Mouse (Mus musculus): ENCODE measurements around the gene Stx5a. TPM values are rescaled to one million over a fixed set of nuclear protein-coding genes. Genes with fewer than 3 reads are reported as not detected.

Stx5a gene
- polyA plus RNA-seq, 1 experiment: 32.9 TPM

- Histone ChIP-seq H3K79me2 (ENCODE audit: control insufficient read depth, insufficient read depth) (peaks cover 45% of the 10 kb centered on the region), H3K27me3 (ENCODE audit: control insufficient read depth, insufficient read depth, insufficient read length) (no peaks in the 10 kb centered on the region), H3K36me3 (ENCODE audit: control insufficient read depth, insufficient read depth) (peaks cover 82% of the 10 kb centered on the region), H3K4me3 (ENCODE audit: insufficient read depth, poor library complexity, severe bottlenecking) (peak overlapping the region; percentile 95), H3K79me3 (ENCODE audit: low read depth) (peaks cover 27% of the 10 kb centered on the region), H3ac (ENCODE audit: control insufficient read depth, insufficient read length, low read depth) (peak overlapping the region; percentile 61)
- TF ChIP-seq MYOD1 (IDR thresholded peaks at IDR 0.05; ENCODE audit: control insufficient read depth, insufficient read length, low read depth) (no peak), MAX (IDR thresholded peaks at IDR 0.05) (no peak), MYOG (IDR thresholded peaks at IDR 0.05; ENCODE audit: control insufficient read depth, extremely low read depth, insufficient read length) (no peak), CTCF (IDR thresholded peaks at IDR 0.05; ENCODE audit: control insufficient read depth, insufficient read depth, insufficient read length) (no peak), CEBPB (IDR thresholded peaks at IDR 0.05; ENCODE audit: low read depth) (no peak)
Observed at GRCm38 (mm10) chr19:8742176-8742575, 963 bp downstream of the Stx5a start.

- Histone ChIP-seq H3K79me3 (ENCODE audit: low read depth) (peaks cover 16% of the 10 kb centered on the region), H3K27me3 (ENCODE audit: control insufficient read depth, insufficient read depth, insufficient read length) (no peaks in the 10 kb centered on the region), H3K79me2 (ENCODE audit: control insufficient read depth, insufficient read depth) (peaks cover 27% of the 10 kb centered on the region), H3K4me3 (ENCODE audit: insufficient read depth, poor library complexity, severe bottlenecking) (no peak overlapping the region), H3ac (ENCODE audit: control insufficient read depth, insufficient read length, low read depth) (no peak overlapping the region), H3K36me3 (ENCODE audit: control insufficient read depth, insufficient read depth) (peaks cover 79% of the 10 kb centered on the region)
- TF ChIP-seq MYOD1 (IDR thresholded peaks at IDR 0.05; ENCODE audit: control insufficient read depth, insufficient read length, low read depth) (no peak), MYOG (IDR thresholded peaks at IDR 0.05; ENCODE audit: control insufficient read depth, extremely low read depth, insufficient read length) (no peak), MAX (IDR thresholded peaks at IDR 0.05) (no peak), CTCF (IDR thresholded peaks at IDR 0.05; ENCODE audit: control insufficient read depth, insufficient read depth, insufficient read length) (no peak), USF1 (IDR thresholded peaks at IDR 0.05; ENCODE audit: low read depth) (no peak), FOSL1 (IDR thresholded peaks at IDR 0.05; ENCODE audit: insufficient read depth, low read length, poor library complexity, severe bottlenecking) (no peak), CEBPB (IDR thresholded peaks at IDR 0.05; ENCODE audit: low read depth) (no peak)
Observed at GRCm38 (mm10) chr19:8745382-8745781, 4.2 kb downstream of the Stx5a start.

- TF ChIP-seq MAX (IDR thresholded peaks at IDR 0.05) (no peak), CTCF (IDR thresholded peaks at IDR 0.05; ENCODE audit: control insufficient read depth, insufficient read depth, insufficient read length) (no peak), USF1 (IDR thresholded peaks at IDR 0.05; ENCODE audit: low read depth) (no peak), MYOG (IDR thresholded peaks at IDR 0.05; ENCODE audit: control insufficient read depth, extremely low read depth, insufficient read length) (no peak), MYOD1 (IDR thresholded peaks at IDR 0.05; ENCODE audit: control insufficient read depth, insufficient read length, low read depth) (no peak), CEBPB (IDR thresholded peaks at IDR 0.05; ENCODE audit: low read depth) (no peak), FOSL1 (IDR thresholded peaks at IDR 0.05; ENCODE audit: insufficient read depth, low read length, poor library complexity, severe bottlenecking) (no peak)
- Histone ChIP-seq H3K27me3 (ENCODE audit: control insufficient read depth, insufficient read depth, insufficient read length) (no peaks in the 10 kb centered on the region), H3K79me3 (ENCODE audit: low read depth) (peaks cover 9% of the 10 kb centered on the region), H3K4me3 (ENCODE audit: insufficient read depth, poor library complexity, severe bottlenecking) (no peak overlapping the region), H3K79me2 (ENCODE audit: control insufficient read depth, insufficient read depth) (peaks cover 19% of the 10 kb centered on the region), H3K36me3 (ENCODE audit: control insufficient read depth, insufficient read depth) (peaks cover 92% of the 10 kb centered on the region), H3ac (ENCODE audit: control insufficient read depth, insufficient read length, low read depth) (no peak overlapping the region)
Observed at GRCm38 (mm10) chr19:8747368-8747767, 6.2 kb downstream of the Stx5a start.

- H3K79me3 ChIP-seq (ENCODE audit: low read depth): peaks cover 34% of the 10 kb centered on the region
- H3K4me3 ChIP-seq (ENCODE audit: insufficient read depth, poor library complexity, severe bottlenecking): no peak overlapping the region
- peaks cover 51% of the 10 kb centered on the region for H3K79me2 ChIP-seq (ENCODE audit: control insufficient read depth, insufficient read depth)
- no peaks in the 10 kb centered on the region for H3K27me3 ChIP-seq (ENCODE audit: control insufficient read depth, insufficient read depth, insufficient read length)
- peaks cover 43% of the 10 kb centered on the region for H3K36me3 ChIP-seq (ENCODE audit: control insufficient read depth, insufficient read depth)
- no peak for TF ChIP-seq USF1 (IDR thresholded peaks at IDR 0.05; ENCODE audit: low read depth)
- no peak for TF ChIP-seq MAX (IDR thresholded peaks at IDR 0.05)
- TF ChIP-seq CEBPB (IDR thresholded peaks at IDR 0.05; ENCODE audit: low read depth): no peak
- no peak for TF ChIP-seq FOSL1 (IDR thresholded peaks at IDR 0.05; ENCODE audit: insufficient read depth, low read length, poor library complexity, severe bottlenecking)
- TF ChIP-seq CTCF (IDR thresholded peaks at IDR 0.05; ENCODE audit: control insufficient read depth, insufficient read depth, insufficient read length): no peak
- no peak for TF ChIP-seq MYOD1 (IDR thresholded peaks at IDR 0.05; ENCODE audit: control insufficient read depth, insufficient read length, low read depth)
- TF ChIP-seq MYOG (IDR thresholded peaks at IDR 0.05; ENCODE audit: control insufficient read depth, extremely low read depth, insufficient read length): no peak
- no peak overlapping the region for H3ac ChIP-seq (ENCODE audit: control insufficient read depth, insufficient read length, low read depth)
Observed at GRCm38 (mm10) chr19:8755652-8756051, 14.4 kb downstream of the Stx5a start.

GRCm38 (mm10) chr19:8756635-8757387 lies 15.6 kb downstream of the Stx5a start, which contains the start of gene Nxf1:
Gene Nxf1, plus strand, starts transcription at chr19:8757073.
- Histone ChIP-seq H3ac (ENCODE audit: control insufficient read depth, insufficient read length, low read depth) (peak within 1 kb of the TSS; percentile 99), H3K4me3 (ENCODE audit: insufficient read depth, poor library complexity, severe bottlenecking) (peak within 1 kb of the TSS; percentile 95), H3K36me3 (ENCODE audit: control insufficient read depth, insufficient read depth) (peaks cover 34% of the 10 kb centered on the region), H3K27me3 (ENCODE audit: control insufficient read depth, insufficient read depth, insufficient read length) (no peaks in the 10 kb centered on the region), H3K79me2 (ENCODE audit: control insufficient read depth, insufficient read depth) (peaks cover 62% of the 10 kb centered on the region), H3K79me3 (ENCODE audit: low read depth) (peaks cover 45% of the 10 kb centered on the region)
- TF ChIP-seq USF1 (IDR thresholded peaks at IDR 0.05; ENCODE audit: low read depth) (no peak), CEBPB (IDR thresholded peaks at IDR 0.05; ENCODE audit: low read depth) (peak; percentile 37), MAX (IDR thresholded peaks at IDR 0.05) (no peak), MYOD1 (IDR thresholded peaks at IDR 0.05; ENCODE audit: control insufficient read depth, insufficient read length, low read depth) (no peak), FOSL1 (IDR thresholded peaks at IDR 0.05; ENCODE audit: insufficient read depth, low read length, poor library complexity, severe bottlenecking) (no peak)
